ENCODE assay signal across 8 mouse cellular contexts in the genomic region with DNA sequence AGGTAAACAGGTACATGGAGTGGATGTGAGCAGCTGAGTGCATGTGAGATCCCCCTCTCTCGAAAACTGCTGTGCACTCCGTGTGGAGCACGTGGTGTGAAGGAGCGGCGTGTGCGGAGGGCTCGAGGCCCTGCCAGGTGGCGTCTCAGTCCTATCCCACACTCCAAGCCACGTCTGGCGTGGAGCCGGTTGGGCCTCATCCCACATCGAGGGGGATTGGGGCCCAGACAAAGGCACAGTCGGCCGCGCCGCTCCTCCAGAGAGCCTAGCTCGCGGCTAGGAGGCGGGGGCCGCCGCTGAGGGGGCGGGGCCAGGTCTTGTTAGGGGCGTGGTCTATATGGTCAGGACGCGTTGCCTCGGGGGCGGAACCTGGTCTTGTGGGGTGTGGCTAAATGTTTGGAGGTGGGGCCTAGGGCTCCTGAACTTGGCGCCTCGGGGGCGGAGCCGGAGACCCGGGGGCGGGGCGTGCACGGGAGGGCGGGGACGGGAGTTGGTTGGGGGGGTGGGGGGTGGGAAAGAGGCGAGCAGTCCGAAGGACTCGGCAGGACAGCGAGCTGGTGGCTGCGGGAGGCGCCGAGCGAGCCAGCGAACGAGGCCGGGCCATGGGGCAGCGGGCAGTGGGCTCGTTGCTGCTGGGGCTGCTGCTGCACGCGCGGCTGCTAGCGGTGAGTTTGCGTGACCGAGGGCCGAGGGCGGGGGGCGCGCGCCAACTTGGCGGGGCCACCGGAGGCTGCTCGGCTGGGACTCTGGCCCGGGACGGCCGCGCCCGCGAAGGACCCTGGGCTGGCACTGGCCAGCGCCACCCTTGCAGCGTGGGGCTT. TPM values are rescaled to one million over a fixed set of nuclear protein-coding genes. Genes with fewer than 3 reads are reported as not detected.
DNase-seq lines count a peak whose midpoint lies in the region; ATAC-seq and TF ChIP-seq lines count a peak whose summit lies in the region.

Gene Hspg2 (plus strand): TSS at position 510 of the 821 bp plus-strand sequence.

- peak; percentile 55 for ATAC-seq in neutrophil, adult 5-6 weeks (ENCODE audit: extremely low read depth, insufficient number of reproducible peaks, low FRiP score, poor library complexity, severe bottlenecking)

- peak within 1 kb of the TSS; percentile 60 for H3K4me3 ChIP-seq in layer of hippocampus, adult 2 months
- H3K4me3 ChIP-seq in lung, adult 2 months (replicated peaks; ENCODE audit: extremely low read depth, low read depth, low read length) = peak within 1 kb of the TSS; percentile 71

- 2% methylated on average over 68 of the region's 72 CpGs for WGBS in lung, adult 2 months

- H3K4me1 ChIP-seq in lung, adult 2 months (ENCODE audit: control insufficient read depth, insufficient read depth, low read length) = peaks cover 6% of the 10 kb centered on the region

- H3K27ac ChIP-seq in layer of hippocampus, adult 2 months = peak within 1 kb of the TSS; percentile 46; the same call in 1 of the 2 replicates

- peak; percentile 45; the same call in 1 of the 2 replicates for TF ChIP-seq POLR2A in lung, adult 2 months (IDR thresholded peaks at IDR 0.05; ENCODE audit: borderline replicate concordance, extremely low read depth, low read depth, low read length)

- peak; percentile 90 for DNase-seq in MN1 (ENCODE audit: low spot score)
- peak; percentile 78 for DNase-seq in cerebellum, adult 9-10 months
- DNase-seq in forelimb bud, embryonic 11.5 days (ENCODE audit: low read depth, low spot score) = peak; percentile 98
- peak; percentile 100 for DNase-seq in heart, postnatal 4 days
- DNase-seq in layer of hippocampus, adult 2 months (ENCODE audit: low spot score in 2 of 2) = peak; percentile 74 to 80
- DNase-seq in lung, adult 2 months = peak; percentile 96
- peak; percentile 96 for DNase-seq in testis, postnatal 14 days (ENCODE audit: low spot score)

- no peak for TF ChIP-seq CTCF in layer of hippocampus, adult 2 months (conservative IDR thresholded peaks at IDR 0.05)
- no peak for TF ChIP-seq CTCF in lung, adult 2 months (IDR thresholded peaks at IDR 0.05; ENCODE audit: insufficient read depth, low read length)

RNA-seq across cellular contexts. Expression of gene Hspg2, which starts in this region (rescaled TPM):
- total RNA-seq in heart, postnatal 4 days (2021) = 100 to 1,000 TPM; 467 to 506 TPM
- 1 to 10 TPM; 4.0 to 5.2 TPM for total RNA-seq in layer of hippocampus, adult 2 months (2021)
- 67.8 and 76.2 TPM in 2 replicates for polyA plus RNA-seq in lung, adult 2 months (2012; rRNA removed)
- total RNA-seq in neutrophil, adult 5-6 weeks (2017) = 0.12 TPM in 2 replicates

Comparison
In these comparisons a context has a peak if more than half of its experiments do, and no peak if none do; other contexts are left out.
1. Peak in every context shown above with its lines: DNase-seq, ATAC-seq, H3K4me3 ChIP-seq and H3K27ac ChIP-seq.
2. RNA of gene Hspg2 (total RNA-seq): 467 to 506 TPM in heart, postnatal 4 days; 4.0 to 5.2 TPM in layer of hippocampus, adult 2 months and 0.12 TPM in neutrophil, adult 5-6 weeks; every median in the first group is over 10 times any median in the second.
3. Peak in ATAC-seq in neutrophil, adult 5-6 weeks; RNA of the gene not detected or under 1 TPM.